Mouse (Mus musculus): ENCODE results near the gene Gapvd1. TPM values are rescaled to one million over a fixed set of nuclear protein-coding genes. Genes with fewer than 3 reads are reported as not detected.

Gapvd1 gene
- polyA plus RNA-seq, 1 experiment from 2014 or later: 119 TPM

DNA sequence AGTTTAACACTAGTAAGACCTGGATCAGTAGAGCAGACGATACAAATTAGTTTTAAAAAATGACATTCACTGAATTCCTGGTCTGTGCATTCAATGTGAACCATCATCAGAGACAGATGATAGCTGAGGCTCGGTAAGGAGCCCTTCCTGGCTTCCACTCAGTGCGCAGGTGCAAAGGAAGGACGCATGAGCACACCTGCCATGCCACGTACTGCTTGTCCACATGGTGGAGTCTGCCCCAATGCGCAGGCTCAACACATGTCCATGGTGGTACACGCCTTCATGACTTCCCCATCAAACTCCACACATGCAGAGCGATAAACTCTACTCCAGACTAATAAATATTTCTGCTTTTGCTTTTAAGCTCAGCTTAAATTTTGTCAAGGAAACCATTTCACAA is 78.0 kb downstream of the Gapvd1 start:
- no peak for ATAC-seq (ENCODE audit: low read depth)
- no peak overlapping the region for H3K4me2 ChIP-seq
- H3K27me3 ChIP-seq: no peaks in the 10 kb centered on the region
- no peak overlapping the region for H3K4me3 ChIP-seq
- peaks cover under 1% of the 10 kb centered on the region; the same call in 1 of the 2 replicates for H3K4me1 ChIP-seq (replicated peaks)
- 98% methylated on average over 8 of the region's 8 CpGs for WGBS
- H3K9me3 ChIP-seq: no peaks in the 10 kb centered on the region
- H3K27ac ChIP-seq (replicated peaks): no peak overlapping the region
- H3K36me3 ChIP-seq: peaks cover 59% of the 10 kb centered on the region
- no peak overlapping the region for H3K9ac ChIP-seq

DNA sequence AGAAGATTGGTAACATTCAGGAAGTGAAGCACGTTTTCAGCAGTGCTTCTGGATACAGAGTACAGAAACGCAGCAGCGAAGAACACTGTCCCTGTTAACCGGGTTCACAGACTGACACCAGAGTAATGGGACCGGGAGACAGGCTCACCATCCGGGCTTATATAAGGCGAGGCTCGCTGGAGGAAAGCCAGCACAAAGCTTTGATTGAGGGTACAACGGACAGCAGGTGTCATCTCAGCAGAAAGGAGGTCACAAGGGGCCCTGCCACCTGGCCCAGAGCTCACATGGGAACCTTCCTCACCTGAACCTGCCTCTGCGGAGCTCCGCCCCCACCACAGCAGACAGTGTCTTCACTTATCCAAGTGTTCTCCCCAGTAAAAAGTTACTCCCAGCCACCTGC is 81.2 kb downstream of the Gapvd1 start:
- ATAC-seq (ENCODE audit: low read depth): no peak
- Histone ChIP-seq H3K4me2 (no peak overlapping the region), H3K4me1 (replicated peaks) (peaks cover 18% of the 10 kb centered on the region), H3K27me3 (no peaks in the 10 kb centered on the region), H3K36me3 (peaks cover 47% of the 10 kb centered on the region), H3K4me3 (no peak overlapping the region), H3K9me3 (no peaks in the 10 kb centered on the region), H3K27ac (replicated peaks) (no peak overlapping the region), H3K9ac (no peak overlapping the region)
- WGBS: 89% methylated on average over 11 of the region's 11 CpGs

DNA sequence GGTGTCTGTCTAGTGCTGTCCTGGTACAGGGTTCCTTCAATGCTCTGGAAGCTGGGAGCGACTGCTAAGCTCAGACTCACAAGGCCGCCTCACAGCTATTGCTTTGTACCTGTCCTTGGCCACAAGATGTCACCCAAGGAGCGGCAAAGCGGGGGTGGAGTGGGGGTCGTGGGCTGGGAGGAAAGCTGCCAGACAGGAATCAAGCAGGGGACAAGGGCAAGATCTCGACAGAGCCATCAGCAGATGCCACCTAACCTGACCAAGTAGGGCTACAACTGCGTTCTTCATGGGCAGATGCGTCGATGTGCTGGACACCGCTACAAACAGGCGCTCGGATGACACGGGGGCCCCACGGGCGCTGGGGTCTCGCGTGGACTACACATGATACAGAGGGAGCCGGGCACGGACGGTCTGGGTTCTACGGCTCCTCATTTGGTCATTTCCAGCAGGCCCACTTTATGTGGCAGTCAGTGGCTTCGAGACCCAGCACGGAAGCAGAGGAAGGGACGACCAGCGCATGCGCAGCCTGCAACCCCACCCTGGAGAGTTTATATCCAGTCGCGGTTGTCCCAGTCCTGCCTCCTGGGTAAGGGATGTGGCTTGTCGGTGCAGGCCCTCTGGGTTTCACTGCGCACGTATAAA is 83.5 kb downstream of the Gapvd1 start:
- peak; percentile 72 for ATAC-seq (ENCODE audit: low read depth)

DNA sequence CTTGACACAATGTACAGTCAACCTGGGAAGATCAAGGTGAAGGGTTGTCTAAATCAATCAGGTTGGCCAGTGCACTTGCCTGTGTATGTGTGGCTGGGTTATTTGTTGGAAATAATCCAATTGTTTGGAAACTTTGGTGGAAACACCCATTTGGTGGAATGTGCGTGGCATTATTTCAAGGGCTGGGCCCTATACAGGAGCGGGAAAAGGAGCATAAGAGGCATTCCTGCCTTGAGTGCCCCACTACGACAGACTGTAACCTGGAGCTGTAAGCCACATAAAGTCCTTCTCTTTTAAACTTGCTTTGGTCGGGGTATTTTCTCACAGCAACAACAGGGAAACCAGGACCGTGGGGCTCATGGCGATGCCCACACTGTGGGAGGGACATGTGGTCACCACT is 84.6 kb downstream of the Gapvd1 start:
- Histone ChIP-seq H3K9me3 (no peaks in the 10 kb centered on the region), H3K36me3 (peaks cover 13% of the 10 kb centered on the region), H3K27me3 (peaks cover 2% of the 10 kb centered on the region; the same call in 1 of the 2 replicates), H3K9ac (no peak overlapping the region), H3K4me1 (replicated peaks) (peaks cover 47% of the 10 kb centered on the region), H3K4me3 (no peak overlapping the region), H3K4me2 (no peak overlapping the region), H3K27ac (replicated peaks) (no peak overlapping the region)
- 80% methylated on average over 6 of the region's 6 CpGs for WGBS
- no peak for ATAC-seq (ENCODE audit: low read depth)

More for the DNA sequence above, 83.5 kb downstream of the Gapvd1 start:
- Histone ChIP-seq H3K9ac (peak overlapping the region; percentile 75), H3K4me3 (peak overlapping the region; percentile 46), H3K9me3 (no peaks in the 10 kb centered on the region), H3K27ac (replicated peaks) (peak overlapping the region; percentile 84), H3K36me3 (peaks cover 24% of the 10 kb centered on the region), H3K4me1 (replicated peaks) (peaks cover 38% of the 10 kb centered on the region), H3K4me2 (peak overlapping the region; percentile 78), H3K27me3 (peaks cover 2% of the 10 kb centered on the region; the same call in 1 of the 2 replicates)
- 31% methylated on average over 31 of the region's 31 CpGs for WGBS

DNA sequence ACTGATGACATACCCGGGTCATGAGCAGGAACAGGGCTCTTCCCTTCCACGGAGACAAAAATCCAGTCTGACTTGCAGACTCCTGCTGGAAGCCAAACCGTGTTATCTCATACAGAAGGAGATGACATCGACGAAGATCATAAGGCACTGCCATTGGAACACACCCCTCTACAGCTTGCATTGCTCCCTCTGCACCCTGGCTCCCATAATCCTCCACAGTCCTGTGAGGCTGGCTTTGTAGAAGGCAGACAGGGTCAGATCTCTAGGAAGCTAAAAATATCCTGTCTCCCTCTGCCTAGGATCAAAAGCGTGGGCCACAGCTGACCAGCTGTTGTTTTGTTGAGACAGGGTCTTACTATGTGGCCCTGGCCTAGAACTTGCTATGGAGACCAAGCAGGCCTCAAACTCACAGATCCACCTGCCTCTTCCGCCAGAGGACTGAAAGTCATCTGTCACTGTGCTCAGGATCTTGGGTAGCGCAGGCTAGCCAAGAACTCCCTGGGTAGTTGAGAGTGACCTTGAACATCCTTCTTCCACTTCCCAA is 85.8 kb downstream of the Gapvd1 start:
- no peak overlapping the region for H3K27ac ChIP-seq (replicated peaks)
- H3K4me2 ChIP-seq: no peak overlapping the region
- 0 out of 2 replicates have a peak, but pooled peaks cover 5% of the 10 kb centered on the region for H3K36me3 ChIP-seq
- 65% methylated on average over 8 of the region's 8 CpGs for WGBS
- no peak overlapping the region for H3K4me3 ChIP-seq
- H3K4me1 ChIP-seq (replicated peaks): peaks cover 55% of the 10 kb centered on the region
- peaks cover 2% of the 10 kb centered on the region; the same call in 1 of the 2 replicates for H3K27me3 ChIP-seq
- no peak overlapping the region for H3K9ac ChIP-seq
- no peaks in the 10 kb centered on the region for H3K9me3 ChIP-seq
- ATAC-seq (ENCODE audit: low read depth): no peak

DNA sequence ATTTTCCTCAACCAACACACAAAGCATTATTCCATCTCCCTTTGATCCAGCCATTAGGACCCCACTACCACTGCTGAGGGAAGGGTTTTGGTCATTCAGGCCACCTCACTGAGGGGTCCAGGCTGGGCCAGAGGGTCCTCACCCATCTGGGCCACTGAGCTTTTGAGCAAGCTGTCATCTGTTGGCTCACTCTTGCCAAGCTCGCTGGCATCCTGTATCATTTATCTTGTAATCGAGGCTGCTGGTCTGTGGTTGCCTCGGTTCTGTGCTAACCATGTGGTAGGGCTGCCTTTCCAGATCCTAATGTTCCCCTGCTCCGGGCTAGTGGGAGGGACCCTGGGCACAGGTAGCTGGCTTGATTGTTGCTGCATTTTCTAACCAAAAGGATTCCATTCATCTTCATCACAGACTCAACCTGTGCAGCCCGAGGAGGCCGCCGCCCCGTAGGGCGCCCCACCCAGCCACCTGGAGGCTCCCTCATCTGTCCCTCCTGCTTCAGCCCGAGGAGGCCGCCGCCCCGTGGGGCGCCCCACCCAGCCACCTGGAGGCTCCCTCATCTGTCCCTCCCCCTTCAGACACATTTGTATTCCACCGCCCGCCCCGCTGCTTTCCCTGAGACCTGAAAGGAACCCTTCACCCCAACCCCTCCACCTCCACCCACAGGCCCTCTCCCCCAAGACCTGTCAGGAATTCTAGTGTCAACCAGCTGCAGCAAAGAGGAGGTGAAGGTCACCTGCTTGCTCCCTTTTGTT is 86.4 kb downstream of the Gapvd1 start:
- H3K9ac ChIP-seq: peak overlapping the region; percentile 38; the same call in 1 of the 2 replicates
- H3K4me3 ChIP-seq: no peak overlapping the region
- no peaks in the 10 kb centered on the region for H3K36me3 ChIP-seq
- H3K9me3 ChIP-seq: no peaks in the 10 kb centered on the region
- H3K27ac ChIP-seq (replicated peaks): peak overlapping the region; percentile 68
- ATAC-seq (ENCODE audit: low read depth): no peak
- H3K4me2 ChIP-seq: no peak overlapping the region
- peaks cover 2% of the 10 kb centered on the region; the same call in 1 of the 2 replicates for H3K27me3 ChIP-seq
- H3K4me1 ChIP-seq (replicated peaks): peaks cover 55% of the 10 kb centered on the region
- WGBS: 47% methylated on average over 17 of the region's 17 CpGs

DNA sequence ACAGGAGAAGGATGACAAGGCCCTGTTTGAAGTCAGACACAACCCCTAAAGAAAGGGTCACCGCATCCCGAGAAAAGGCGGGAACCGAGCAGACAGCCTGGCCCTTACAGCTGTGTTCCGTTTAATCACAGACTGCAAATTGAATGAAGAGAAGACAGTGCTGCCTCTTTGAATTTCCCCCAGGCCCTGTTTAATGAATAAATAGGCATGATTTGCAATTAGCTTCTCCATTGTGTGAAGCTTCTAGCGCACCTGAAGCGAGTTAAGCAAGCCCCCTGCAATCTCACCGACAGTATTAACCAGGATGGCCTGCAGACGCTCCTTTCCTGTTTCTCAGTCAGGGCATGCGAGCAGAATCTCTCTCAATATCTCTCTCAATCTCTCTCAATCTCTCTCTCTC is 87.2 kb downstream of the Gapvd1 start:
- peaks cover 2% of the 10 kb centered on the region; the same call in 1 of the 2 replicates for H3K27me3 ChIP-seq
- H3K9me3 ChIP-seq: no peaks in the 10 kb centered on the region
- WGBS: 26% methylated on average over 10 of the region's 10 CpGs
- 0 out of 2 replicates have a peak overlapping the region, but pooled peaks have one; percentile 38 for H3K9ac ChIP-seq
- H3K27ac ChIP-seq (replicated peaks): peak overlapping the region; percentile 68; the same call in 1 of the 2 replicates
- H3K4me1 ChIP-seq (replicated peaks): peaks cover 55% of the 10 kb centered on the region
- H3K4me3 ChIP-seq: no peak overlapping the region
- H3K36me3 ChIP-seq: no peaks in the 10 kb centered on the region
- no peak for ATAC-seq (ENCODE audit: low read depth)
- H3K4me2 ChIP-seq: no peak overlapping the region

DNA sequence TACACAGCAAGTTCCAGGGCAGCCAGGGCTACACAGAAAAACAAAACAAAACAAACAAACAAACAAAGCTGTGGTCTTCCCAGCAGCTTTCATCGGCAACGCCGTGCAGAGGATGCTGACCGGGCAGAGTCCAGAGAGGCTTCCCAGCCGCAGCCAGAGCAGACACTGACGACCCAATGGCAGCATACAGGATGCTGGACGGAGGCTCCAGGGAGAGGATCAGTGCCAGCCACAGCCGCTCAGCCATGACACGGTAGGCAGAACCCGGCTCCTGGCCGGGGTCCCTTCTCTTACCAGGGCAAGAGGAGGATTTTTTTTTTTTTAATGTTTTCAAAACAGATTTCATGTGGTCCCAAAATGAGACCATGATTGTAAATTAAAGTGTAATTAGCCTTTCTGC is 107.6 kb downstream of the Gapvd1 start:
- no peak for ATAC-seq (ENCODE audit: low read depth)
- Histone ChIP-seq H3K4me3 (no peak overlapping the region), H3K36me3 (no peaks in the 10 kb centered on the region)

DNA sequence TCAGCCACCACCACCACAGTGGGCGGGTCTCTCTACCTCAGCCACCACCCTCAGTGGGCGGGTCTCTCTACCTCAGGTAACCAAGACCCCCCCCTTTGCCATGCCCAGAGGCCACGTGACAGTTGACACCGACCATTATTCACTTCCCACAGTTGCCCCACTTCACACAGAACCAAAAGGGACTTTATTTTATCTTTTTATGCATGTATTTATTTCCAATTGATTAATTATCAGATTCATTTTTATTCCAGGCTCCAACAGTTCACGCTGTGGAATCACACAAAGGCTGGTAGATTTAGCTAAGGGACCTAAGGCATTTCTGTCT is 108.5 kb downstream of the Gapvd1 start:
- H3K27ac ChIP-seq (replicated peaks): no peak overlapping the region
- peak overlapping the region; percentile 56 for H3K4me2 ChIP-seq
- H3K27me3 ChIP-seq: peaks cover 4% of the 10 kb centered on the region
- no peak overlapping the region for H3K9ac ChIP-seq
- no peak for ATAC-seq (ENCODE audit: low read depth)
- H3K36me3 ChIP-seq: no peaks in the 10 kb centered on the region
- no peaks in the 10 kb centered on the region for H3K9me3 ChIP-seq
- H3K4me3 ChIP-seq: peak overlapping the region; percentile 29
- WGBS: 10% methylated on average over 5 of the region's 5 CpGs
- peaks cover 24% of the 10 kb centered on the region for H3K4me1 ChIP-seq (replicated peaks)

More for the DNA sequence above, 107.6 kb downstream of the Gapvd1 start:
- no peak overlapping the region for H3K9ac ChIP-seq
- WGBS: 57% methylated on average over 11 of the region's 11 CpGs
- no peaks in the 10 kb centered on the region for H3K9me3 ChIP-seq
- H3K4me2 ChIP-seq: no peak overlapping the region
- H3K4me1 ChIP-seq (replicated peaks): peaks cover 24% of the 10 kb centered on the region
- peaks cover 4% of the 10 kb centered on the region for H3K27me3 ChIP-seq
- no peak overlapping the region for H3K27ac ChIP-seq (replicated peaks)

DNA sequence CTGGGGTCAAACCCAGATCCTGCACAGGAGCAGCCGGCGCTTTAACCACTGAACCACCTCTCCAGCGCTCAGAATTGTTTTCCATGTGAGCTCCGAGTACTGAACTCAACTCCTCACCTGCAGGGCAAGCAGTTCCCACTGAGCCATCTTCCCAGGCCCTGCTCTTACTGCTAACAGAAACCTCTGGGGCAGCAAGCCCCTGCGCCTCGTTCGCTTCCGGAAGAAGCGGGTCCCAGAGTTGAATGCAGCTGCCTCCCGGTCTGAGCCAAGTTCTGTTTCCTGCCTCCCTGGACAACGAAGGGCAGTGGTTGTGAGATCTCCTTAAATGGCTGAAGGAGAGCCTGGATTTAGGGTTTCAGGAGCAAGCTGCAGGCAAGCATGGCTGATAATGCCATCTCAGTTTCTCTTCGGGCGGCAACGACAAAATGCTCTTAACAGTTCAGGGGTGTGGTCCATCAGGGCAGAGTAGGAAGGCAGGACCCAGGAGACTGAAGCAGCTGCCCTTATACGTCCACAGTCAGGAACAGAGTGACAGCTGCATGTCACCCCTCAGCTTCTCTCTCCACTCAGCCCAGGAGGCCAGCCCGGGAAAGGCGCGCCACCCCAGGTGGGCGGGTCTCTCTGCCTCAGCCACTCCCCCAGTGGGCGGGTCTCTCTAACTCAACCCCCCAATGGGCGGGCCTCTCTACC is 109.0 kb downstream of the Gapvd1 start:
- WGBS: 15% methylated on average over 21 of the region's 21 CpGs
- Histone ChIP-seq H3K4me3 (peak overlapping the region; percentile 29), H3K27me3 (peaks cover 4% of the 10 kb centered on the region), H3K4me1 (replicated peaks) (peaks cover 28% of the 10 kb centered on the region), H3K36me3 (no peaks in the 10 kb centered on the region), H3K4me2 (peak overlapping the region; percentile 56), H3K9ac (peak overlapping the region; percentile 41; the same call in 1 of the 2 replicates), H3K27ac (replicated peaks) (no peak overlapping the region), H3K9me3 (no peaks in the 10 kb centered on the region)
- peak; percentile 37 for ATAC-seq (ENCODE audit: low read depth)

DNA sequence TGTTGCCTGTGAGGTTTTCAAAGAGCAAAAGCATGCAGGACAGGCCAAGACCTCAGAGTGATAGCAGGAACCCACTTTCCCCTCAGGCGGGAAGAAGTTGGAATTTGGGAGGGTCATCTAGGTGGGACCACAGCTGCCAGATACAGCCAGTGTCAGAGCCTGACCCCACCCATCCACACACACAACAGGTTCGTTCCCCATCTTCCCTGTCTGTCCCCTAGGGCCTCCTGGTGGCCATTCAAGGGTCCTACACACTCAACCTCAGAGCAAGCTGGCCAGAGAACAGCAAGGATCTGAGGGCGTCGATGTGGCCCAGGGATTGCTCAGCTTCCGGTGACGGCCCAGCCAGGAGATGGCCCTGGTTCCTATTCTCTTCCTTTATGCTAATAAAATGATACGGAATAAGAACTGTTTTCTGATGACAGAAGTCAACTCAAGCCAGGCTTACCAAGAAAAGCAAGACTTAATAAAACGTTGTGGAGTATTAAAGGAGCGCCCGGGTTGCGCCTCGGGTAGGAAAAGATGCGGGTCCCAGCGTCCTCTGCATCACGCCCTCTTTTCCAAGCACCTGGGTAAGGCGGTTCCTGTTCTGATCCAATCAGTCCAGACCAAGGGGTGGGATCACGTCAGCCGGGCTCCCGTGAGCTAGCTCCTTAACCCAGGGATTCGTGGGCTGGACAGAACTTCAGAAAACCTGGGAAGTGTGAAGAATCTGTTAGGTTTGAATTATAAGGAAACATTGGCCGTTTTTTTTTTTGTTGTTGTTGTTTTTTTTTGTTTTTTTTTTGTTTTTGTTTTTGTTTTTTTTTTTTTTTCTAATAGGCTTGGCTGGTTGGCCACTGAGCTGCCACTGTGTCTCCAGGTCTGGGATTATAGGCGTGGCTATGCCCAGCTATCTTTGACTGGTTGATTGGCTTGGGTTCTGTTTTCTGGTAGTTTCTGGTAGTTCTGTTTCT is 110.2 kb downstream of the Gapvd1 start:
- Histone ChIP-seq H3K4me3 (no peak overlapping the region), H3K27me3 (peaks cover 4% of the 10 kb centered on the region), H3K9ac (no peak overlapping the region), H3K4me2 (no peak overlapping the region), H3K36me3 (no peaks in the 10 kb centered on the region), H3K9me3 (no peaks in the 10 kb centered on the region), H3K27ac (replicated peaks) (no peak overlapping the region), H3K4me1 (replicated peaks) (peaks cover 34% of the 10 kb centered on the region)
- ATAC-seq (ENCODE audit: low read depth): no peak
- 41% methylated on average over 22 of the region's 22 CpGs for WGBS

Data from neural tube, embryonic 13.5 days (tissue).